Mouse (Mus musculus) liver, embryonic 11.5 days (tissue): Measurements from ENCODE around the gene Tnik. TPM values are rescaled to one million over a fixed set of nuclear protein-coding genes. Genes with fewer than 3 reads are reported as not detected.

ENCODE experiments used
- ATAC-seq: fragments of 200-750 bp; cut with Nextera tagmentation; replicated peaks from 2 replicates; pipeline ENCODE4 v1.8.0; 2017; ENCODE audit warnings: moderate number of reproducible peaks, mild to moderate bottlenecking, moderate TSS enrichment, moderate library complexity; ENCODE audit not compliant: low FRiP score
- DNase-seq: peaks from one replicate; pipeline ENCODE4 v3.0.0-alpha.2; 2017; ENCODE audit warnings: low spot score
- H3K27ac ChIP-seq: fragments of 300-500 bp; sonication (generic); 2 replicates; pipeline ENCODE4 v1.5.1; 2014; ENCODE audit warnings: mild to moderate bottlenecking, low read depth, low read length, control low read depth
- H3K27me3 ChIP-seq: fragments of 300-500 bp; sonication (generic); replicated peaks from 2 replicates; pipeline ENCODE4 v1.6.1; 2014; ENCODE audit warnings: low read length, mixed read lengths; ENCODE audit not compliant: control insufficient read depth, insufficient read depth
- H3K36me3 ChIP-seq: fragments of 300-500 bp; sonication (generic); 2 replicates; pipeline ENCODE4 v1.6.1; 2014; ENCODE audit warnings: mild to moderate bottlenecking, low read length, moderate library complexity, mixed read lengths; ENCODE audit not compliant: control insufficient read depth, insufficient read depth
- H3K4me1 ChIP-seq: fragments of 300-500 bp; sonication (generic); replicated peaks from 2 replicates; pipeline ENCODE4 v1.6.1; 2014; ENCODE audit warnings: low read length, mixed read lengths; ENCODE audit not compliant: control insufficient read depth, insufficient read depth
- H3K4me2 ChIP-seq: fragments of 300-500 bp; sonication (generic); 2 replicates; pipeline ENCODE4 v1.6.1; 2014; ENCODE audit warnings: mild to moderate bottlenecking, control low read depth, moderate library complexity
- H3K4me3 ChIP-seq: fragments of 300-500 bp; sonication (generic); 2 replicates; pipeline ENCODE4 v1.5.1; 2014; ENCODE audit warnings: low read depth, low read length, control low read depth
- H3K9ac ChIP-seq: fragments of 300-500 bp; sonication (generic); 2 replicates; pipeline ENCODE4 v1.6.1; 2014; ENCODE audit warnings: low read depth, low read length, control low read depth
- H3K9me3 ChIP-seq: fragments of 300-500 bp; sonication (generic); 2 replicates; pipeline ENCODE4 v1.6.1; 2016; ENCODE audit warnings: low read length, inconsistent platforms, mixed read lengths; ENCODE audit not compliant: control insufficient read depth
- WGBS: fragments of 180-500 bp; shearing (Covaris S2); extraction: QIAGEN DNeasy Blood & Tissue Kit; methylation state at CpG from one replicate; pipeline ENCODE4 v1.1.7; 2014; 5-methylcytosine and 5-hydroxymethylcytosine counted together
- polyA plus RNA-seq: library from polyadenylated mRNA; unstranded; fragments of >200 nt; fragmentation: Nextera tagmentation; extraction: Ambion mirVana; gene quantifications from 2 replicates; pipeline ENCODE4 v1.2.1, GENCODE M21; 2014

Tnik gene
- polyA plus RNA-seq, 1 experiment from 2014 or later = 11.8 TPM

DNA sequence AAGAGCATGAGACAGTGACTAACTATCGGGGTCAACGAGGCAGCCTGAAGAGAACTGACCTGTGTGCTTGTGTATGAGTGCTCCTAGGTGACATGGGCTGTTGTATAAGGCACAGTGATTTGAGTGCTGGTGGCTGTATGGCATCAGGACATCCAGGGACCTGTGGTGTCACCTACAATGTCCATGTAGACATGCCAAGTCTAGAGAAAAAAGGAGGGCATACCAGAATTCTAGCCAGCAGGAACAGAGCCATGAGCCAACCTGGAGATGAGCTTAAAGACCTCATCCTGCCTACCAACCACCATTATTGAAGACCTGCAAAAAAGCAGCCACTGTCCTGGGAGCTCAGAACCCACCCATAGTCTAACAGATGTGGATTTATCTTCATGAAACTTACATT lies 127.2 kb downstream of the Tnik start:
- no peak for ATAC-seq
- Histone ChIP-seq H3K9me3 (no peaks in the 10 kb centered on the region), H3K27me3 (no peaks in the 10 kb centered on the region), H3K27ac (no peak overlapping the region), H3K4me2 (no peak overlapping the region), H3K36me3 (no peaks in the 10 kb centered on the region; the same call in 1 of the 2 replicates), H3K4me3 (no peak overlapping the region), H3K9ac (no peak overlapping the region), H3K4me1 (no peaks in the 10 kb centered on the region)
- no peak for DNase-seq
- WGBS = 93% methylated on average over 2 of the region's 2 CpGs

DNA sequence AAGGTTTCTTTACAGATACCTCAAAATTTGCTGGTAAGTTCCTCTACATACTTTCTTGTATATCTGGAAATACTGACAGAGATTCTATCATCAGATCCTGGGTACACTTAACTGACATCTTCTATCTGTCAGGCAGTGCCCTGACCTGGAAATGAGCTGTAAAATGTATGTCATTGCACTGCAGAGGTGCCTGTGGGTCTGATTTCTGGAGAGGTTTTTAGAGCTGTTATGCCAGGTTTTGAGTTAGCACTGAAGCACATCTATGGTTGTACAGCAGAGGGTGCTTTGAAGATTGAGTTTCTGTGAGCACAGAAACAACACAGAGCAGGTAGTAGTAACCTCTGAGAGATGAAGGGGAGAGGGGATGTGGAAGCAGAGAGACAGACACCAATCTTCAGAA lies 129.5 kb downstream of the Tnik start:
- DNase-seq (no peak), ATAC-seq (no peak)
- Histone ChIP-seq H3K27ac (no peak overlapping the region), H3K27me3 (no peaks in the 10 kb centered on the region), H3K9me3 (no peaks in the 10 kb centered on the region), H3K4me3 (no peak overlapping the region), H3K36me3 (no peaks in the 10 kb centered on the region; the same call in 1 of the 2 replicates), H3K4me1 (no peaks in the 10 kb centered on the region), H3K9ac (no peak overlapping the region), H3K4me2 (no peak overlapping the region)

- Histone ChIP-seq H3K27ac (no peak overlapping the region), H3K27me3 (no peaks in the 10 kb centered on the region), H3K36me3 (no peaks in the 10 kb centered on the region), H3K9ac (no peak overlapping the region), H3K4me2 (no peak overlapping the region), H3K9me3 (no peaks in the 10 kb centered on the region), H3K4me3 (no peak overlapping the region), H3K4me1 (peaks cover 12% of the 10 kb centered on the region)
- no peak for DNase-seq
- 83% methylated on average over 1 of the region's 1 CpGs for WGBS
- ATAC-seq = 0 out of 2 replicates have a peak, but pooled peaks have one; percentile 27
These were observed 135.8 kb downstream of the Tnik start for GRCm38 (mm10) chr3:28398781-28399180.

DNA sequence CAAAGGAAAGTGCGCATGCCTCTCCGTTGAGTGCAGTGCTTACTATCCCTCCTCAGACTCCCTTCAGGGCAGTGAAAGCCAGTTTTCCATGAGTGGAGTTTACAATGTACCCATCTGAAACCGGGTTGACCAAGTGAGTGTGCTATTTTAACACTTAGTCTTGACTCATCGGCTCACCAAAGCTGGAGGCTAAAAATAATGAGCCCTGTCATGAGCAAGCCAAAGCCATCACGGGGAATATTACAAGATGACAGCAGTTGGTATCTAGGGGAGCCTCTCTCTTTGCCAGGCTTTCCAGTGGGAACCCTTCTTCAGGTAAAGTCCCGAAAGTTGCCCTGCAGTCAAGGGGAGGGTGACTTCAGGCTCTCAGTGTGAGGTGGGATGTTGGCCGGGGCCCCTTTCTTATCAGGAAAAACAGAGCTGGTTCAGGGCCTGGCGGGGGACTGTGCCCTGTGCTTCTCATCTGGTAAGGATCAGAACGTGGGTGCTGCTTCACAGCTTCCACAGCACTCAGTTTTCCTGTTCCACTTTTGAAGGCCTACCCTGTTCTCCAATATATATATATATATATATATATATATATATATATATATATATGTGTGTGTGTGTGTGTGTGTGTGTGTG lies 136.7 kb downstream of the Tnik start:
- Histone ChIP-seq H3K9me3 (no peaks in the 10 kb centered on the region), H3K4me2 (peak overlapping the region; percentile 23; the same call in 1 of the 2 replicates), H3K9ac (no peak overlapping the region), H3K4me1 (peaks cover 12% of the 10 kb centered on the region), H3K27ac (no peak overlapping the region), H3K4me3 (no peak overlapping the region), H3K27me3 (no peaks in the 10 kb centered on the region), H3K36me3 (no peaks in the 10 kb centered on the region)
- DNase-seq (peak; percentile 38), ATAC-seq (peak; percentile 91)
- WGBS = 59% methylated on average over 9 of the region's 9 CpGs

GRCm38 (mm10) chr3:28401335-28401734 lies 138.3 kb downstream of the Tnik start:
- Histone ChIP-seq H3K9me3 (no peaks in the 10 kb centered on the region), H3K9ac (no peak overlapping the region), H3K4me3 (no peak overlapping the region), H3K27me3 (no peaks in the 10 kb centered on the region), H3K27ac (no peak overlapping the region), H3K4me1 (peaks cover 12% of the 10 kb centered on the region), H3K4me2 (no peak overlapping the region), H3K36me3 (no peaks in the 10 kb centered on the region)
- WGBS = 77% methylated on average over 9 of the region's 9 CpGs
- DNase-seq (no peak), ATAC-seq (no peak)

DNA sequence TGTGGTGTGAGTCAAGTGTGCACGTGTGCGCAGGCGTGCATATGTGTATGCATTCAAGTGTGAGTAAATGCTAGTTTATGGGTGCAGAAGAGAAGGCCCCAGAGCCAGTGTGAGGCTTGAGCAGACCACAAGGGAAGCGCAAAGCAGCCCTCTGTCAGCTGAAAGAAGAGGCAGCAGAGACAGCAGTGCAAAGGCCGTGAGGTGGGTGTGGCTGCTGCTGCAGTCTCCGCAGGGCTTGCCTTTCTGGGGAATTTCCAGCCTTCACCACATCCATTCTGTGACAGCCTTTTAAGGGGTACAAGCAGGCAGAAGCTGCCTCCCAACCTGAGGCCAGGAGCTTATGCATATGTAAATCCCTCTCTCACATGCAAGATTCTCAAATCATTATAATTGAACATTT lies 139.2 kb downstream of the Tnik start:
- no peaks in the 10 kb centered on the region for H3K36me3 ChIP-seq
- WGBS = 58% methylated on average over 6 of the region's 6 CpGs
- H3K4me2 ChIP-seq = no peak overlapping the region
- no peak; the same call in 1 of the 2 replicates for ATAC-seq
- H3K4me1 ChIP-seq = peaks cover 12% of the 10 kb centered on the region
- no peak for DNase-seq
- H3K9ac ChIP-seq = no peak overlapping the region
- H3K27ac ChIP-seq = no peak overlapping the region
- no peaks in the 10 kb centered on the region for H3K27me3 ChIP-seq
- no peak overlapping the region for H3K4me3 ChIP-seq
- H3K9me3 ChIP-seq = no peaks in the 10 kb centered on the region

DNA sequence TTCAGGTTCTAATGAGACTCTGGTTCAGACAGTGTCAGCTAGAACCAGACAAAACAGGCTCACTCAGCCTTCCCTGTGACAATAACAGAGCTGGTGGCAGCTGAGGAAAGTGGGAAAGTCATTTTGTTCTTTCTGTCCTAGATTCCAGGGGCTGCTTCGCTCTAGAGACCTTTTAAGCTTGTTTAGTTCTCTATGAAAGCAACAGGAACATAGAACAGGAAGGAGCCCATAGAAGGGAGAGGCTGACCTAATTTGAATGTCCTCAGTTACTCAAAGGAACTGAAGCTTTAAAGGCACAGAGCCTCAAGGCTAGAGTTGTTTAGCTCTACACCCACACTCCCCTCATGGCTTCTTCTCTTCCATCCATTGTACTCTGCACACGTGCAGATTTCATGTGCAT lies 142.4 kb downstream of the Tnik start:
- Histone ChIP-seq H3K27me3 (no peaks in the 10 kb centered on the region), H3K9me3 (no peaks in the 10 kb centered on the region), H3K4me2 (no peak overlapping the region), H3K36me3 (no peaks in the 10 kb centered on the region), H3K4me1 (peaks cover 5% of the 10 kb centered on the region; the same call in 1 of the 2 replicates), H3K4me3 (no peak overlapping the region), H3K9ac (no peak overlapping the region), H3K27ac (no peak overlapping the region)
- DNase-seq (no peak), ATAC-seq (no peak)
- 84% methylated on average over 2 of the region's 2 CpGs for WGBS

GRCm38 (mm10) chr3:28408859-28409459 lies 145.9 kb downstream of the Tnik start:
- ATAC-seq (peak; percentile 96), DNase-seq (no peak)
- 59% methylated on average over 12 of the region's 12 CpGs for WGBS
- Histone ChIP-seq H3K9ac (no peak overlapping the region), H3K9me3 (no peaks in the 10 kb centered on the region), H3K4me1 (no peaks in the 10 kb centered on the region), H3K4me2 (no peak overlapping the region), H3K4me3 (no peak overlapping the region), H3K36me3 (no peaks in the 10 kb centered on the region), H3K27ac (no peak overlapping the region), H3K27me3 (no peaks in the 10 kb centered on the region)

DNA sequence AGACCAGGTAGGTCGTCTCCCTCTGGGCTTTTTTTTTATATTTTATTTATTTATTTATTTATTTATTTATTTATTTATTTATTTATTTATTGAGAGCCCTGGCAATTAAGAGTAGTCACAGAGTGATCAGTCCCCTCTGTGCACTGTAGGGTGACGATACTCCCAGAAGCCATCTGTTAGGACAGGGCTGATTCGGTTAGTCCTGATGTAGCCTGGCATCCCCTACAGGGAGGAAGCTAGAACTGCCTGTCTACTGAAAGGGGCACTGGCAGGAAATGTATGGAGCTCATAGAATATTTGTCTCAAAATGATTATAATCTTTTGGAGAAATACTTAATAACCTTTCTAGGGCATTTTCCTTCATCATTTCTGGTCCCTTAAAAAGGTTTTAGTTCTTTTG lies 147.3 kb downstream of the Tnik start:
- Histone ChIP-seq H3K27ac (no peak overlapping the region), H3K27me3 (no peaks in the 10 kb centered on the region), H3K4me2 (no peak overlapping the region), H3K4me3 (no peak overlapping the region), H3K9ac (no peak overlapping the region), H3K4me1 (no peaks in the 10 kb centered on the region), H3K9me3 (no peaks in the 10 kb centered on the region), H3K36me3 (no peaks in the 10 kb centered on the region)
- DNase-seq = no peak
- WGBS = 76% methylated on average over 3 of the region's 3 CpGs
- no peak for ATAC-seq
